Mouse (Mus musculus) left cerebral cortex, adult 8-10 months (tissue): ENCODE data around the gene Ifitm6. TPM values are rescaled to one million over a fixed set of nuclear protein-coding genes. Genes with fewer than 3 reads are reported as not detected.
"Not testable (repeated sequence)": the region's sequence is repeated elsewhere in the genome, so short reads cannot be mapped to it uniquely, and the experiment has no call there.

Source experiments
- DNase-seq, 2 experiments: peaks; one replicate each; pipeline ENCODE4 v3.0.0; 2022; ENCODE audit warnings: low spot score in 2 of 2
- total RNA-seq, 4 experiments: library from RNA; stranded (reverse); gene quantifications; 2 replicates each; pipeline ENCODE4 v1.2.4; 2022

Gene Ifitm6
- total RNA-seq, 4 experiments from 2014 or later = 0.87 to 0.88 TPM; not detected in 2

GRCm38 (mm10) chr7:140973396-140974165 is 44.1 kb downstream of the Ifitm6 start:
- peak in 1 of 2 experiments; percentile 22 for DNase-seq

GRCm38 (mm10) chr7:140971479-140972171 is 46.1 kb downstream of the Ifitm6 start:
- no peak for DNase-seq

- no peak for DNase-seq
These were observed 46.8 kb downstream of the Ifitm6 start for GRCm38 (mm10) chr7:140970931-140971330.

- not testable (repeated sequence) for DNase-seq
These were observed 49.0 kb downstream of the Ifitm6 start for GRCm38 (mm10) chr7:140968710-140969109.

- no peak for DNase-seq
These were observed 49.7 kb downstream of the Ifitm6 start for GRCm38 (mm10) chr7:140967862-140968591.

GRCm38 (mm10) chr7:140966921-140967320 is 50.8 kb downstream of the Ifitm6 start, which contains the start of gene Ifitm1:
Ifitm1 (plus strand) TSS chr7:140967221.
- no peak for DNase-seq

Other genes starting within 250 kb of the Ifitm6 start
- gene Syce1, start 230.1 kb downstream of the Ifitm6 start, total RNA-seq = under 1 TPM in 3 of 4 experiments, not detected in 1; 0.40 to 0.91 (median 0.46) TPM
- 10 to 100 TPM; 29.5 to 33.1 (median 29.7) TPM for gene Zfp941, start 195.7 kb downstream of the Ifitm6 start, total RNA-seq
- 10 to 100 TPM in 1 of 4 experiments, 1 to 10 TPM in 3; 6.2 to 13.1 (median 8.4) TPM for gene Urah, start 182.9 kb downstream of the Ifitm6 start, total RNA-seq
- not detected for gene Scgb1c1, start 172.4 kb downstream of the Ifitm6 start, total RNA-seq
- gene Odf3, start 170.1 kb downstream of the Ifitm6 start, total RNA-seq = under 1 TPM in 1 of 4 experiments, not detected in 3; 0.36 TPM
- 1 to 10 TPM; 1.0 to 2.9 (median 2.5) TPM for gene Gm45785, start 161.6 kb downstream of the Ifitm6 start, total RNA-seq
- gene Ric8a, start 161.0 kb downstream of the Ifitm6 start, total RNA-seq = 10 to 100 TPM; 60.1 to 70.0 (median 64.9) TPM
- 10 to 100 TPM; 20.7 to 26.7 (median 23.2) TPM for gene Bet1l, start 160.3 kb downstream of the Ifitm6 start, total RNA-seq
- gene Psmd13, start 136.0 kb downstream of the Ifitm6 start, total RNA-seq = 100 to 1,000 TPM; 105 to 117 (median 109) TPM
- 10 to 100 TPM; 62.4 to 79.7 (median 73.7) TPM for gene Sirt3, start 135.6 kb downstream of the Ifitm6 start, total RNA-seq
- gene Cox8b, start 117.5 kb downstream of the Ifitm6 start, total RNA-seq = 1 to 10 TPM; 1.7 to 3.9 (median 2.9) TPM
- 1 to 10 TPM in 1 of 4 experiments, under 1 TPM in 3; 0.54 to 1.1 (median 0.92) TPM for gene Nlrp6, start 97.0 kb downstream of the Ifitm6 start, total RNA-seq
- 1 to 10 TPM; 3.9 to 4.7 (median 4.3) TPM for gene Pgghg, start 76.5 kb downstream of the Ifitm6 start, total RNA-seq
- gene Ifitm5, start 67.6 kb downstream of the Ifitm6 start, total RNA-seq = under 1 TPM in 1 of 4 experiments, not detected in 3; 0.51 TPM
- not detected for gene Gm45717, start 62.0 kb downstream of the Ifitm6 start, total RNA-seq
- gene Ifitm2, start 61.9 kb downstream of the Ifitm6 start, total RNA-seq = 10 to 100 TPM; 13.5 to 19.6 (median 16.7) TPM
- gene Ifitm1, start 50.7 kb downstream of the Ifitm6 start, total RNA-seq = 1 to 10 TPM; 3.6 to 7.4 (median 5.0) TPM
- gene Ifitm3, start 7.2 kb downstream of the Ifitm6 start, total RNA-seq = 10 to 100 TPM; 12.2 to 26.6 (median 17.7) TPM
- gene Gm17387, start 11.2 kb upstream of the Ifitm6 start, total RNA-seq = not detected
- 10 to 100 TPM; 64.5 to 81.0 (median 79.2) TPM for gene B4galnt4, start 43.2 kb upstream of the Ifitm6 start, total RNA-seq
- under 1 TPM in 1 of 4 experiments, not detected in 3; 0.57 TPM for gene Pkp3, start 60.3 kb upstream of the Ifitm6 start, total RNA-seq
- gene Sigirr, start 82.6 kb upstream of the Ifitm6 start, total RNA-seq = 1 to 10 TPM; 2.3 to 2.6 (median 2.5) TPM
- not detected for gene Ano9, start 99.9 kb upstream of the Ifitm6 start, total RNA-seq
- gene Ptdss2, start 104.5 kb upstream of the Ifitm6 start, total RNA-seq = 10 to 100 TPM; 48.4 to 57.7 (median 52.3) TPM
- gene Rnh1, start 154.9 kb upstream of the Ifitm6 start, total RNA-seq = 10 to 100 TPM; 41.0 to 52.8 (median 44.8) TPM
- gene Hras, start 176.1 kb upstream of the Ifitm6 start, total RNA-seq = 100 to 1,000 TPM; 226 to 267 (median 258) TPM
- gene Lrrc56, start 176.2 kb upstream of the Ifitm6 start, total RNA-seq = 1 to 10 TPM; 3.5 to 5.7 (median 5.3) TPM
- under 1 TPM in 2 of 4 experiments, not detected in 2; 0.17 to 0.25 TPM for gene Lmntd2, start 196.2 kb upstream of the Ifitm6 start, total RNA-seq
- 1 to 10 TPM in 3 of 4 experiments, under 1 TPM in 1; 0.89 to 2.7 (median 2.4) TPM for gene Rassf7, start 197.9 kb upstream of the Ifitm6 start, total RNA-seq
- 10 to 100 TPM; 65.7 to 76.5 (median 68.5) TPM for gene Phrf1, start 210.9 kb upstream of the Ifitm6 start, total RNA-seq
- 1 to 10 TPM in 3 of 4 experiments, under 1 TPM in 1; 0.65 to 2.8 (median 1.7) TPM for gene Irf7, start 248.6 kb upstream of the Ifitm6 start, total RNA-seq